Mouse (Mus musculus): Measurements from ENCODE around the gene AL607142.1. TPM values are rescaled to one million over a fixed set of nuclear protein-coding genes. Genes with fewer than 3 reads are reported as not detected.
A peak's percentile ranks its signal among the peaks of the same experiment; 100 is the strongest.

Gene AL607142.1
- polyA plus RNA-seq, 1 experiment from 2014 or later, result not detected

GRCm38 (mm10) chr4:120129233-120129885 is 64.6 kb downstream of the AL607142.1 start:
- ATAC-seq (ENCODE audit: low FRiP score), result peak; percentile 65
- Histone ChIP-seq H3K36me3 (ENCODE audit: control insufficient read depth, insufficient read depth, low read length) (no peaks in the 10 kb centered on the region), H3K9me3 (ENCODE audit: control insufficient read depth, low read length) (no peaks in the 10 kb centered on the region), H3K4me3 (ENCODE audit: low read depth, low read length) (no peak overlapping the region), H3K27ac (ENCODE audit: low read depth, low read length) (no peak overlapping the region), H3K4me2 (no peak overlapping the region), H3K9ac (ENCODE audit: low read length) (no peak overlapping the region), H3K27me3 (ENCODE audit: control insufficient read depth, insufficient read depth, low read length) (no peaks in the 10 kb centered on the region; the same call in 1 of the 2 replicates), H3K4me1 (ENCODE audit: control insufficient read depth, insufficient read depth, low read length) (no peaks in the 10 kb centered on the region)
- DNase-seq (ENCODE audit: low spot score, missing footprints), result peak; percentile 88
- 54% methylated on average over 4 of the region's 4 CpGs for WGBS

DNA sequence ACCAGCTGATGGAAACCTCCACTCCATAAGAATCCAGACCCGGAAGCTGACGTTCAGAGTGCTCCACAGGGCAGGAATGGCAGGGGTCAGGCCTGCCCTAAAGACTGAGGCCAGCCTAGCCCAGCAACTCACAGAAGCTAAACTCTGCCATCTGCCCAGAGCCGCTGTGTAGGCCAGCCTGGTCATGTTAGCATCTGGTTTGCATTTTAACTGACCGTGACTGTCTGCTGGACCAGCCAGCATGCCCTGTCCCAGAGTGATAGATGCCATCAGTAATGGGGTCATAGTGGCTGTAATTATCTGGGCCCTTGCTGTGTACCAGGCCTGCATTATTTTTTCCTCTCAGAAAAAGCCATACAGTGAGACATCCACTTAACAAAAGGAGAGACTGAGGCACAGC is 66.1 kb downstream of the AL607142.1 start:
- no peak for ATAC-seq (ENCODE audit: low FRiP score)
- Histone ChIP-seq H3K4me3 (ENCODE audit: low read depth, low read length) (no peak overlapping the region), H3K4me2 (no peak overlapping the region), H3K9me3 (ENCODE audit: control insufficient read depth, low read length) (no peaks in the 10 kb centered on the region), H3K27me3 (ENCODE audit: control insufficient read depth, insufficient read depth, low read length) (no peaks in the 10 kb centered on the region; the same call in 1 of the 2 replicates), H3K9ac (ENCODE audit: low read length) (no peak overlapping the region), H3K27ac (ENCODE audit: low read depth, low read length) (no peak overlapping the region), H3K36me3 (ENCODE audit: control insufficient read depth, insufficient read depth, low read length) (no peaks in the 10 kb centered on the region), H3K4me1 (ENCODE audit: control insufficient read depth, insufficient read depth, low read length) (no peaks in the 10 kb centered on the region)
- 82% methylated on average over 4 of the region's 4 CpGs for WGBS
- no peak for DNase-seq (ENCODE audit: low spot score, missing footprints)

GRCm38 (mm10) chr4:120131441-120132220 is 66.8 kb downstream of the AL607142.1 start:
- Histone ChIP-seq H3K4me2 (no peak overlapping the region), H3K36me3 (ENCODE audit: control insufficient read depth, insufficient read depth, low read length) (no peaks in the 10 kb centered on the region), H3K27me3 (ENCODE audit: control insufficient read depth, insufficient read depth, low read length) (no peaks in the 10 kb centered on the region; the same call in 1 of the 2 replicates), H3K9me3 (ENCODE audit: control insufficient read depth, low read length) (no peaks in the 10 kb centered on the region), H3K4me1 (ENCODE audit: control insufficient read depth, insufficient read depth, low read length) (no peaks in the 10 kb centered on the region), H3K27ac (ENCODE audit: low read depth, low read length) (no peak overlapping the region), H3K4me3 (ENCODE audit: low read depth, low read length) (no peak overlapping the region), H3K9ac (ENCODE audit: low read length) (no peak overlapping the region)
- 84% methylated on average over 24 of the region's 24 CpGs for whole genome bisulfite sequencing
- no peak for ATAC-seq (ENCODE audit: low FRiP score)
- DNase-seq (ENCODE audit: low spot score, missing footprints), result no peak

GRCm38 (mm10) chr4:120134223-120134622 is 69.4 kb downstream of the AL607142.1 start:
- Histone ChIP-seq H3K27me3 (ENCODE audit: control insufficient read depth, insufficient read depth, low read length) (no peaks in the 10 kb centered on the region), H3K4me3 (ENCODE audit: low read depth, low read length) (no peak overlapping the region), H3K9ac (ENCODE audit: low read length) (no peak overlapping the region), H3K4me1 (ENCODE audit: control insufficient read depth, insufficient read depth, low read length) (no peaks in the 10 kb centered on the region), H3K36me3 (ENCODE audit: control insufficient read depth, insufficient read depth, low read length) (no peaks in the 10 kb centered on the region), H3K27ac (ENCODE audit: low read depth, low read length) (no peak overlapping the region), H3K9me3 (ENCODE audit: control insufficient read depth, low read length) (no peaks in the 10 kb centered on the region), H3K4me2 (no peak overlapping the region)
- ATAC-seq (ENCODE audit: low FRiP score) (no peak), DNase-seq (ENCODE audit: low spot score, missing footprints) (no peak)
- WGBS, result 83% methylated on average over 6 of the region's 6 CpGs

DNA sequence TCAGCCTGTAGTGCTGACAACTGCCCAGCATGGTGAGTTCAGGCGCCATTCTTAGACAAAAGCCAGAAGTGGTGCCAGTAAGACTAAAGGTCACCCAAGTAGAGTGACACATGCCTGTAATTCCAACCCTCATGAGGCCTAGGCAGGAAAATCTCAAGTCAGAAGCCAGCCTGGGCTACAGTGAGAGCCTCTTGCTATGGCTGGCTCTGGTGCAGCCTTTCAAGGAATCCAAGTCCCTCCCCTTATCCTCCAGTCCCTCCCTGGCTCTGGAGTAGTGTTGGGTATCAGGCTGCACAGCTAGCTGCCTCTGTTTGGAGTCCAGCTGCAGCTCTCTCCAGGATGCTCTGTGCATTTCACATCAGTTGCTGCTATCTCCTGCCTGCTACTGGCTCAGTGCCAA is 77.0 kb downstream of the AL607142.1 start:
- Histone ChIP-seq H3K36me3 (ENCODE audit: control insufficient read depth, insufficient read depth, low read length) (no peaks in the 10 kb centered on the region), H3K27me3 (ENCODE audit: control insufficient read depth, insufficient read depth, low read length) (no peaks in the 10 kb centered on the region), H3K9me3 (ENCODE audit: control insufficient read depth, low read length) (no peaks in the 10 kb centered on the region), H3K27ac (ENCODE audit: low read depth, low read length) (no peak overlapping the region), H3K9ac (ENCODE audit: low read length) (no peak overlapping the region), H3K4me1 (ENCODE audit: control insufficient read depth, insufficient read depth, low read length) (no peaks in the 10 kb centered on the region), H3K4me3 (ENCODE audit: low read depth, low read length) (no peak overlapping the region), H3K4me2 (no peak overlapping the region)
- ATAC-seq (ENCODE audit: low FRiP score), result no peak
- 76% methylated on average over 1 of the region's 1 CpGs for WGBS
- DNase-seq (ENCODE audit: low spot score, missing footprints), result no peak

- Histone ChIP-seq H3K4me2 (no peak overlapping the region), H3K4me1 (ENCODE audit: control insufficient read depth, insufficient read depth, low read length) (no peaks in the 10 kb centered on the region), H3K4me3 (ENCODE audit: low read depth, low read length) (no peak overlapping the region), H3K9ac (ENCODE audit: low read length) (no peak overlapping the region), H3K36me3 (ENCODE audit: control insufficient read depth, insufficient read depth, low read length) (no peaks in the 10 kb centered on the region), H3K9me3 (ENCODE audit: control insufficient read depth, low read length) (no peaks in the 10 kb centered on the region), H3K27me3 (ENCODE audit: control insufficient read depth, insufficient read depth, low read length) (no peaks in the 10 kb centered on the region; the same call in 1 of the 2 replicates), H3K27ac (ENCODE audit: low read depth, low read length) (no peak overlapping the region)
- ATAC-seq (ENCODE audit: low FRiP score), result no peak
- WGBS, result 82% methylated on average over 8 of the region's 9 CpGs
- no peak for DNase-seq (ENCODE audit: low spot score, missing footprints)
Observed at GRCm38 (mm10) chr4:120142905-120143304, 78.1 kb downstream of the AL607142.1 start.

Other genes starting within 250 kb of the AL607142.1 start
- gene Edn2, start 96.2 kb downstream of the AL607142.1 start, polyA plus RNA-seq (2014; fragmentation: Nextera tagmentation; extraction: Ambion mirVana), result not detected in 2 replicates
- 0.11 and 0.25 TPM in 2 replicates for gene Foxo6, start 222.4 kb downstream of the AL607142.1 start, polyA plus RNA-seq (2014; fragmentation: Nextera tagmentation; extraction: Ambion mirVana)

Measured in midbrain, embryonic 11.5 days (tissue).